Mouse (Mus musculus) retina, postnatal 7 days (tissue): ENCODE measurements around the gene Fam240b.

ENCODE experiments used
- DNase-seq: peaks from one replicate; pipeline ENCODE4 v3.0.0-alpha.2; 2012; ENCODE audit warnings: low read depth, low spot score

Gene Fam240b

DNA sequence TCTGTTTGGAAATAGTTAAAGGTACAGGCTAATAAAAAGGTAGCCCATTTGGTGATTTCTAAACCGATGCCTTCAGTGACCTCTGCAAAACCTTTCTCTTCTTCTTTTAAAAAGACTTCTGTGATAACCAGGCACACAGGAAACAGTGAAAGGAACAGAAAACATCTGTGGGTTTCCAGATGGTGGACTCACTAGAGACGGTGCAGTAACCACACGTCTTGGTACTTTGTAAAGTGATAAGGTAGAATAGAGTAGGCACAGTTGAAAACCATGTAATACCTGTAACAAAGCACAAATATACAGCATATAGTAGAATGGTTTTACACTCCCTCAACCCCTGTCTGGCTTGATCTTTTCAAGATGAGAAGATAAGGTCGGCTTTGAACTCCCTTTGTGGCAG lies 57.0 kb downstream of the Fam240b start:
- no peak for DNase-seq

DNA sequence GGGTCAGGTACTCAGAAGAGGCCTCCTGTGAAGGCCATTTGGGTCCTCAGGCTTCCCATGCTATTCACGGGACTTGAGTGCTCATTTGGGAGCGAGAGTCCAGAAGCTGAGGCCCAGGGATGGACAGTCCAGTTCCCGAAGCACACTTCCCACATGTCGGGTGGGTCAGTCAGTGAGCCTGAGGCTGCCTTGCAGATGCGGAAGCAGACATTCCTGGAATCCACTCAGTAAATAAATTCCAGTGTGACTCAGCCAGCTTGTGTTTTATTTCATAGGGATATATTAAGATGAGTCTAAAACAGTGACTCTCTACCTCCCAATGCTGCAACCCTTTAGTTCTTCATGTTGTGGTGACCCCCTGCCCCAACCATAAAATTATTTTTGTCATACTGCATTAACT lies 58.1 kb downstream of the Fam240b start:
- DNase-seq = no peak

GRCm38 (mm10) chr13:64438863-64439452 lies 58.6 kb downstream of the Fam240b start:
- DNase-seq = peak; percentile 78

- DNase-seq = no peak
These were observed 59.8 kb downstream of the Fam240b start for GRCm38 (mm10) chr13:64437801-64438200.

- peak; percentile 89 for DNase-seq
These were observed 65.3 kb downstream of the Fam240b start, which contains the start of gene Cdk20 for GRCm38 (mm10) chr13:64432017-64432995. Cdk20 (plus strand) TSS chr13:64432314.
